Mouse (Mus musculus) right cerebral cortex, adult 18-20 months (tissue): Measurements from ENCODE around the gene Col7a1.
A peak's percentile ranks its signal among the peaks of the same experiment; 100 is the strongest.

ENCODE experiments used
- DNase-seq: peaks from one replicate; pipeline ENCODE4 v3.0.0; 2022; ENCODE audit warnings: mixed read lengths

Gene Col7a1

GRCm38 (mm10) chr9:109022866-109023685, 69.7 kb downstream of the Col7a1 start:
- peak; percentile 69 for DNase-seq

- no peak for DNase-seq
Observed at GRCm38 (mm10) chr9:109027521-109027920, 74.1 kb downstream of the Col7a1 start.

GRCm38 (mm10) chr9:109028421-109028820, 75.0 kb downstream of the Col7a1 start:
- no peak for DNase-seq

- no peak for DNase-seq
Observed at GRCm38 (mm10) chr9:109028919-109029318, 75.5 kb downstream of the Col7a1 start.

GRCm38 (mm10) chr9:109030312-109030711, 76.9 kb downstream of the Col7a1 start:
- DNase-seq: no peak

GRCm38 (mm10) chr9:109031001-109031400, 77.6 kb downstream of the Col7a1 start:
- no peak for DNase-seq

- DNase-seq: no peak
Observed at GRCm38 (mm10) chr9:109031686-109032085, 78.3 kb downstream of the Col7a1 start.

GRCm38 (mm10) chr9:109032435-109032834, 79.0 kb downstream of the Col7a1 start:
- DNase-seq: no peak
